Mouse (Mus musculus) liver, adult 2 months (tissue): ENCODE measurements at regions not wholly inside any gene's neighbourhood (a gene's known extent, or its start where the extent isn't known, plus 50 kb on each side); places are given as distances from the start of the nearest gene placed in this dataset.

Experiments used
- CTCF ChIP-seq: fragments of 200-500 bp; IDR thresholded peaks from 2 replicates; pipeline ENCODE4 v1.5.1; 2011; ENCODE audit warnings: low read depth, low read length, control low read depth
- POLR2A ChIP-seq: fragments of 200-500 bp; IDR thresholded peaks from 2 replicates; pipeline ENCODE4 v1.6.1; 2011; ENCODE audit warnings: low read length, control low read depth; ENCODE audit not compliant: insufficient read depth; ENCODE audit errors: extremely low read depth

GRCm38 (mm10) chr4:34117086-34117485 lies 67.1 kb upstream of the Spaca1 start:
- TF ChIP-seq POLR2A (no peak), CTCF (no peak)
